Mouse (Mus musculus) gastrocnemius, postnatal 10 days (tissue): ENCODE data around the gene Bora. TPM values are rescaled to one million over a fixed set of nuclear protein-coding genes. Genes with fewer than 3 reads are reported as not detected.

Source experiments
- DNase-seq: peaks from one replicate; pipeline ENCODE4 v3.0.0; 2021; ENCODE audit warnings: mixed read lengths
- total RNA-seq, 2 experiments: library from RNA; stranded (reverse); gene quantifications; 2 replicates each; pipeline ENCODE4 v1.2.3; 2021

Bora gene
- total RNA-seq, 2 experiments from 2014 or later = 3.6 to 4.4 TPM

DNA sequence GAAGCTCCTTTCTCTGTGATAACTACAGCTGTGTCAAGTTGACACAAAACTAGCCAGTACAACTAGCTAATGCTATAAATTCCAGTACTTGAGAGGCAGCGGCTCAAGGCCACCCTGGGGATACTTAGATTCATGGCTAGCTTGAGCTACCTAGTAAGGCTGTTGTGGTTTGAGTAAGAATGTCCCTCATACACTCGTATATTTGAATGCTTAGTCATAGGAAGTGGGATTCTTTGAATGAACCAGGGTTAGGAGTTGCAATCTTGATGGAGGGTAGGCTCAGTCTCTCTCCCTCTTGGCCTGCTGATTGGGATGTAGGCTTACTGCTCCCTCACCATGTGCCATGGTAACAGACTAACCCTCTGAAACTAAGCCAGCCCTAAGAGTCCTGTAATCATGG, 17.1 kb downstream of the Bora start:
- no peak for DNase-seq

DNA sequence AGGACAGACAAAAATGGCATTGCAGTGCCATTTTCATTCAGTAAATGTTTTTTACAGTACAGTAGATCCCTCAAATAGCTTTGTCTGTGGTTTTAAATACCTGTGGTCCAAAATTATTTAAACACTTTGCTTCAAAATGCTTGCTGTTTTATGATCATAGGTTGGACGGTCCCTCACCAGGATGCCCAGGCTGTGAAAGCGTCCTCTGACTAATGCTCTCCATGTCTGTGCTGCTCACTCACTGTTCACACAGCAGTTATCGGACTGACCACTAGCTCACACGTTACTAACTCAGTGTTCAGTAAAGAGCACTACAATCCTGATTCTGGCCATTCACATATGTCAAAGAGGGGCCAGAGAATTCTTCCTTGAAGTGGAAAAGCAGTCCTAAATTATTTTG, 25.1 kb downstream of the Bora start:
- DNase-seq = no peak

- no peak for DNase-seq
Measured at GRCm38 (mm10) chr14:99088947-99089346, 42.9 kb downstream of the Bora start.

DNA sequence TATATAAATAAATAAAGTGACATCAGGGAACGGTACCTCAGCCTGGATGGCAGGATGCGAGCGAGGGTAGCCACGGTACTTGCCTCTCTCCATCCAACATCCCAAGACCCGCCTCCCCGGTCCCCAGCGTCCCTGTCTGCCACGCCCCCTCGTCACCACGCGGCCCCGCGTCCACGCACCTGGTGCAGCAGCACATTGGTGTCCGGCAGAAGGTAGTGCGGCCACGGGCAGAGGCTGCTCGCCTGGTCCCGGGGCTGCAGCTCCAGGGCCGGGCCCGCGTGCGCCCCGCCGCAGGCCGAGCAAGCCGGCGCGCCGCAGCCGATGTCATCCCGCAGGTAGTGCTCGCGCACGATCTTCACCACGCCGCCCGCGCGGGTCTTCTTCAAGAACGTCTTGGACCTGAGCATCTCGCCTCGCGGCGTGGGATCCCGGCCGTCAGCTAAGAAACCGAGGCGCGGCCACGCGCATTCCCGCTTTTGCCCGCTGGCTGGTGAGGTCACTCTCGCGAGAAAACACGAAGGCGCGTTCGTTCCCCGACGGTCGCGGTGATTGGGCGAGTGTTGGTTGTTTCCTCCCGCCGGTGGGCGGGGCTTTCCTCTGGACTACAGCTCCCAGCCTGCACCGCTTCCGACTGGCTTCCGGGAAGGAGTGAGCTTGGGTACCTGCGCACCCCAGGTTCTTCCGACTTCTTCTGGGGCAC, 53.4 kb downstream of the Bora start, which contains the start of the genes Pibf1 and Dis3:
TSS of gene Pibf1 (plus strand) at position 158 of the 700 bp plus-strand sequence.
TSS of gene Dis3 (minus strand) at position 504 of the 700 bp plus-strand sequence.
- peak; percentile 99 for DNase-seq

- DNase-seq = no peak
Measured at GRCm38 (mm10) chr14:99099967-99100587, 54.1 kb downstream of the Bora start.

GRCm38 (mm10) chr14:99103050-99103449, 57.0 kb downstream of the Bora start:
- DNase-seq = no peak

- no peak for DNase-seq
Measured at GRCm38 (mm10) chr14:99104542-99105123, 58.6 kb downstream of the Bora start.

DNA sequence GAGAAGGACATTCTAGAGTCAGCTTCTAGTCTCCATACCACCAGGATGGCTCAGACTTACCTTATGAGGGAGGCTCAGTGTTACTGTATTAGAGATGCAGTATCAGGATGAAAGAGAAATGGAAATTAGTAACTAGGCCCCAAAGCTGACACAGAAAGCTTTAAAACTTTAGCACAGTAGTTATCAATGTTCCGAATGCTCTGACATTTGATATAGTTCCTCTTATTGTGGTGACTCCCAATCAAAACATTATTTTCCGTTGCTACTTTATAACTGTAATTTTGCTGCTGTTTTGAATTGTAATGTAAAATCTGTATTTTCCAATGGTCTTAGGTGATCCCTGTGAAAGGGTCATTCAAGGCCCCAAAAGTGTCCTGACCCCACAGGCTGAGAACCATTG, 60.6 kb downstream of the Bora start:
- no peak for DNase-seq

DNA sequence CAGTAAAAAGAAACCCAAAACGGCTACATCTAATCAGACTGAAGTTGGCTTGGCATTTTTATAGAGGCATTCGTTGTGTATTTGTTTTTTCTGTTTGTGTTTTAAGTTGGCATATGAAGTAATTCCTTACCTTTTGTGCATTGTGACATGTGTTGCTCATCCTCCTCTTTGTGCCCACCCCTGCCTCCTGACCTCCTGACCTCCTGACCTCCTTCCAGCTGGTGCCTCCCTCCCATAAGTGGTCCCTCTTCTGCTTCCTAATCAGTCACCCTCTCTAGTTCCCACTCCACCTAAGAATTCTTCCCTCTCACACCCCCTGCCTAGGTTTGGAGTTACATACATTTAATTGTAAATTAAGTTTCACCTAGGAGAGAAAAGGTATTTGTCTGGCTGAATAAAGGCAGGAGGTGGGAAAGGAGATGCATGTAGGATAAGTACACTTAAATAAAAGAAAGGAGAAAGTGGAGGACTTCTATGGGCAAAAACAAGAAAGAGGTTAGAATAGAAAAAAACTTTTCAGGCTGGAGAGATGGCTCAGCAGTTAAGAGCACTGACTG, 61.7 kb downstream of the Bora start:
- no peak for DNase-seq

- DNase-seq = no peak
Measured at GRCm38 (mm10) chr14:99108762-99109161, 62.7 kb downstream of the Bora start.

GRCm38 (mm10) chr14:99117576-99117975, 71.6 kb downstream of the Bora start:
- no peak for DNase-seq

DNA sequence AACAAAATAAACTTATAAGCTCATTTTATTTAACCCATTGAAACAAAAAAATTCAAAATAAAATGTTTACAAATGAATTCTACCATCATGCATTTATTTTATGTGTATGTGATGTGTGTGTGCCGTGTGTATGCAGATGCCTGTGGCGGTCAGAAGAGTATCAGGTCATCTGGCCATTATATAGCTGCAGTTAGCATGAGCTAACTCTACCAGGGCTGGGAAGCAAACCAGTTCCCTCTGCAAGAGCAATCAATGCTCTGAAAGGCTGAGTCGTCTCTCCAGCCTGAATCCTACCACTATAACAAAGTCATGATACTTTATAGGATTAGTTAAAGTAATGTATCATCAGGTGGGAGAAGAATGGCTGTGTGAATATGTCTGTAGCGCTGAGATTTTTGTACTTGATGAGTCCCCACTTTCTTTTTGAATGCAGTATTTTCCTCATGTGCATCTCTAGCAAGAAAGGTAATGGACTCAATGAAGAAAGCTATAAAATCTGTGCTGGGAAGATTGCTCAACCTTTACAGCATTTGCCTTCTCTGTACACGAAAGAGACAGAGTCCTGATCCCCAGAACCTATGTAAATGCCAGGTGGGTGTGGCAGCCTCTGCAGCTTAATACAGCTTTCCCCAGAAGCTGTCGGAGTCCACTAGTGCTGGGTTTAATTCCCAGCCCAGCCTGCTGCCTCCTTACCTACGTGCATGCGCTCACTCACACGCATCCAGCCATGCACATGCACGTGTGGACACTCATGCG, 75.7 kb downstream of the Bora start:
- no peak for DNase-seq

DNA sequence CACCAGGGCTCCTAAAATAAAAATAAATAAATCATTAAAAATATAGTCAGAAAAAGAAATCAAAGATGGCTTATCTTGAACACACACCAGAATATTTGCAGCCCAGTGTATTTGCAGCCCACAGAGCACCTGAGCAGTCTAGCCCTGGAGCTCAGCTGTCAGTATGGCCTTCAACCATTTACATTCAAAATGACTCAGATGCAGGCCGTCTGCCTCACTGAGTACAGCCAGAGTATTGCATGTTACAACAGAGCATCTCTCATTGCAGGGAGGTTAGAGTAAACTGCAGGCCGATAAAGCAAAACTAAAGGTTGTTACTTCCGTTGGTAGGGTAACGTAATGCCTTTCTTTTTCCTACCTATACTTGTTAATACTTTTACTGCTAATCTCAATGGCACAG, 78.1 kb downstream of the Bora start:
- DNase-seq = no peak

Other genes starting within 250 kb of the Bora start
- 1 to 10 TPM; 1.2 to 6.3 TPM for gene Rpl36a-ps1, start 51.9 kb upstream of the Bora start, total RNA-seq
- gene Mzt1, start 88 bp upstream of the Bora start, total RNA-seq = 10 to 100 TPM; 22.5 to 26.6 TPM
- gene Pibf1, start 53.2 kb downstream of the Bora start, total RNA-seq = 10 to 100 TPM; 10.0 to 13.1 TPM
- gene Dis3, start 53.5 kb downstream of the Bora start, total RNA-seq = 10 to 100 TPM; 17.7 to 20.0 TPM